Mouse (Mus musculus) CH12.LX (cell line): ENCODE data around the gene Las1l.

Experiments
- BHLHE40 ChIP-seq: IDR thresholded peaks from 2 replicates; pipeline ENCODE4 v1.6.1; 2011; ENCODE audit warnings: mild to moderate bottlenecking, low read depth, low read length, improper control_type of control experiment
- CTCF ChIP-seq, 2 experiments: IDR thresholded peaks in 1 of 2; conservative IDR thresholded peaks in 1 of 2; 2 replicates each; pipeline ENCODE4 v1.5.1; 2011 to 2012; ENCODE audit warnings: low read depth in 2 of 2, low read length in 2 of 2, improper control_type of control experiment in 1 of 2, inconsistent platforms in 1 of 2, mild to moderate bottlenecking in 1 of 2, moderate library complexity in 1 of 2
- E2F4 ChIP-seq: IDR thresholded peaks from 2 replicates; pipeline ENCODE4 v1.6.1; 2011; ENCODE audit warnings: low read depth, low read length, improper control_type of control experiment; ENCODE audit not compliant: insufficient replicate concordance
- EP300 ChIP-seq: IDR thresholded peaks from 2 replicates; pipeline ENCODE4 v1.6.1; 2011; ENCODE audit warnings: low read length, improper control_type of control experiment
- MAX ChIP-seq: IDR thresholded peaks from 2 replicates; pipeline ENCODE4 v1.6.1; 2011; ENCODE audit warnings: low read length, improper control_type of control experiment
- NRF1 ChIP-seq: IDR thresholded peaks from 2 replicates; pipeline ENCODE4 v1.6.1; 2014; ENCODE audit warnings: low read depth, mild to moderate bottlenecking, inconsistent platforms, low read length, improper control_type of control experiment, moderate library complexity
- POLR2A ChIP-seq: IDR thresholded peaks from 2 replicates; pipeline ENCODE4 v1.6.1; 2011; ENCODE audit warnings: low read depth, mild to moderate bottlenecking, improper control_type of control experiment, low read length
- USF1 ChIP-seq: IDR thresholded peaks from 2 replicates; pipeline ENCODE4 v1.6.1; 2014; ENCODE audit warnings: low read depth, mild to moderate bottlenecking, inconsistent platforms, low read length, improper control_type of control experiment

- TF ChIP-seq CTCF (conservative IDR thresholded peaks at IDR 0.05 in 1 of 2, IDR thresholded peaks at IDR 0.05 in 1 of 2; ENCODE audit: low read depth in 2 of 2, low read length in 2 of 2) (peak; percentile 34 to 65; a peak in 3 of 4 replicates), POLR2A (0 out of 2 replicates have a peak, but pooled peaks have one; percentile 36), MAX (0 out of 2 replicates have a peak, but pooled peaks have one; percentile 31), NRF1 (no peak), E2F4 (no peak), USF1 (no peak), BHLHE40 (no peak), EP300 (no peak)
Measured at GRCm38 (mm10) chrX:95999601-96000000, 42.8 kb upstream of the Las1l start.
